Mouse (Mus musculus) right cerebral cortex, postnatal 4 days (tissue): ENCODE data around the gene Cpb2.

ENCODE experiments used
- DNase-seq: peaks from one replicate; pipeline ENCODE4 v3.0.0-alpha.2; 2022

The Cpb2 gene

DNA sequence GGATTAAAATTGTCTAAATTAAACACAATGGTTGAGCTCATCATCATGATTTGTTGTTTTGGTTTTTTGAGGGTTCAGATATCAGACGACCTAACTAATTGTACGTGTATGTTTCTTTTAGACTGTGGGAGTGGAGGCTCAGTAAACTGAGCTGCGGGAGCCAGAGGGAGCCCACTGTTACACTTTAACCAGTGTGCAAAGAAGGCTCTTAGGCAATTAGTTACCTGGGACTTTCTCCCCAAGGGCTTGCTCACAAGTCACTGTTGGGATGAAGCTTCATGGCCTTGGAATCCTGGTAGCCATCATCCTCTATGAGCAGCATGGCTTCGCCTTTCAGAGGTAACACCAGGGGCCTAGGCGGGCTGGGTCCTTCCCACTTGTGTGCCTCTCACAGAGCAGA lies at the start of gene Cpb2:
TSS of gene Cpb2 (plus strand) at position 201 of the 400 bp plus-strand sequence.
- no peak for DNase-seq

DNA sequence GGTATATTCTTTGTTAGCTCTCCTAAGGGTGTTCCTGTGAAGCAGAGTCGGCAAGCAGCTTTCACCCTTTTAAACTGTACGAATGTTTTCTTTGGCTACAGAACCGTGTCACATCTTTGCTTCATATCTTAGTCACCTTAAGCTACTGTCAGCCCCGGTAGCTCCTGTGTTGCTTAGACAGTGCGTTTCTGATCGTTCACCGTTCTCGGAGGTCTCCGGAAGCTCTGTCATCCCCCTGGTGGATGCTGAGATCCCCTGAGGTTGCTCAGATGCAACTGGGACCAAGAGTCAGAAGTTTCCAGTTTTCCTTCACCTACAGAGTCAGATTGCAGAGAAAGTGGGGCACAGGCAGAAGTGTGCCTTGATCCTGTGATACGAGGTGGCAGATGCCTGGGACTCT lies 49.7 kb upstream of the Cpb2 start:
- DNase-seq, result no peak

DNA sequence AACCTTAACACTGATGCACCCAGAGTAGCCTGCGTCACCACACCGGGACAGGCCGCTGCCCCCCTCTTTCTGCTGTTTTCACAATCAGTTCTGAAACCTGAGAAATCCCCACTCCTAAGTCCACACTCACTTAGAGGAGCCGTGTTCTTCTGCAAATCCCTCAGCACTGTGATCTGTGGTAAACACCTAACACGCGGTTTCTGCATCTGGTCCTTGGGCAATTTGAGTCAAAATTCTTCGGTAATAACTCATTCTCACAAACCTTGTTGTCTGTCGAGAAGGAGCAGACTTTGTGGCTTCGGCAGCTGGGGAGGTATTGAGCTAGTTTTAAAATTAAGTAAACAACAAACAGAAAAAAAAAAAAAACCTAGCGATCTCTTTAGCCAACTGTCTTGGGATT lies 49.2 kb upstream of the Cpb2 start:
- DNase-seq, result no peak

DNA sequence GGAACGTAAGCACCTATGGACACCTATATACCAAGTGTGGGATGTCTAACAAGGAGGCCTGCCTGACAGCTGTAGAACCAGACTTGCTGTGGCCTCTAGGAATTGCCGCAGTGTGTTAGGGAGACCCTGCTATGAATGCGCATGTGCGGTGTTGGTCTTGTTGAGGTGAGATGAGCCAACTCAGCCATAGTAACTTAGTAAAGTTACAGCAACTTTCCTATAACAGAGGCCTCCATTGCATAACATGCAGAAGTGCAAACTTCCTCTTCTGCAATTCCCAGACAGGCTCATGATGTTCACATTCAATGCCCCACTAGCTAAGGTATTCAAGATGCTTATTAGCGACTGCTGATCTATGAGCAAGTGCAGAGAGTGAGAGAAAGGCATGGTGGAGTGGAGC lies 46.6 kb upstream of the Cpb2 start:
- no peak for DNase-seq

DNA sequence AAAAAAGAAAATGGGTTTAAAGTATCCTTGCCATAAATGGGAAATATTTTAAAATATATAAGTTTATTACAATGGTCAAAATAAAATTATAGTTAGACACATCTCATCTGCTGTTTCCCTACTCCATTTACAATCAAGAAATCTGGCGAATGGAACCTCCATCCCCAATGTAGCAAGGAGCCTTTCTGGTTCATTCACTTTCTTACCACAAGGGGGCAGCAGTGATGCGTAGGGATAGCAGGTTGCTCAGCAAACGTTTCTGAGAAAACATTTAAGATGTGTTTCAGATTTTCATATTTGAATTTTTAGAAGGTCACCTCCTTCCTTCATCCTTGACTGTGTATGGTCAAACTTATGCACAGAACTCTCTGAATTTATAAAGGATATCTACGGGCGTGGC lies 45.1 kb upstream of the Cpb2 start:
- peak; percentile 68 for DNase-seq

DNA sequence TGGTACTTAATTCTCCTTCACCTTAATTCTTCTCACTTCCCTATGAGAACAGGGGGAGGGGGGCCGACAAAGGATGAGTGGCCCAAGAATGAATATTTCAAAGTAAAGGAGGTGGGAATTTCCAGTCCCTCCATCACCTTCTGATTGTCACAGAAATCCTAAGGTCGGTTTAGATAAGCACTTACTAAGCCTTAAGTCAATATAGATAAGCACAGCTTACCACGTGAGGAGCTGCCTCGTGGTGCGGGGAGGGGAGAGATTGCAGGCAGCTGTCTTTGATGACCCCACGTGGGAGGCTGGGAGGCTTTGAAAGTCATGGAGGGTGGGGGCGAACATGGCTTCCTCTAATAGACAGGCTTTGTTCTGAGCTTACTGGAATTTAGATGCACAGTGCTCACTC lies 44.4 kb upstream of the Cpb2 start:
- no peak for DNase-seq

DNA sequence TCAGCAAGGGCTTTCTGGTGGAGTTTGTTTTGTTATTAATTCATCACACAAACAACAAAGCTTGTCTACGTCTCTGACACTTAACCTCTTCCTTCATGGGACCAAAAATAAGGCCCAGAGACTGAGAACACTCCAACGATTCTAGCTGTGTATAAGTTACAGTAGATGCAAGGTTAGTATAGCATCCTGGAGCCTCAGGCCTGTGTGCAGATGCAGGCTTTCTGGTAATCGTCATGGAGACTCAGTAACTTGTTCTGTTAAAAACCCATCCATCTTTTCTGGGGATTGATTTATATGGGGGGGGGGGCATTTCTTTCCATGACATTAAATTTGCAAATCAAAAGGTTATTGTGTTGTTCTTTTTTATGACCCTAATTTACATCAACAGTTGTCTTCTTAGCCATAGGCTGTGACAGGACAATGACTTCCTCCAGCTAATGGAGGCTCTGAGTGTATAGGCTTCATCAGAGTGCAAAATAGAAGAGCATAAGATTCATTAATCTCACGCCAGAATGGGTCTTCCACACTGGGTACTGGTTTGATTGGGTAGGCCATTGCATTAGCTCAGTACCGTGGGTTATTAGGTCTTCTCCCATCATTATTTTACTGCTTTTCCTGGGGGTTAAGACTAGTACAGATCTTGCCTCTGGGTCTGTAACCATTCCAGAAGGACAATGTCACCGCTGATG lies 36.6 kb upstream of the Cpb2 start:
- DNase-seq, result no peak

DNA sequence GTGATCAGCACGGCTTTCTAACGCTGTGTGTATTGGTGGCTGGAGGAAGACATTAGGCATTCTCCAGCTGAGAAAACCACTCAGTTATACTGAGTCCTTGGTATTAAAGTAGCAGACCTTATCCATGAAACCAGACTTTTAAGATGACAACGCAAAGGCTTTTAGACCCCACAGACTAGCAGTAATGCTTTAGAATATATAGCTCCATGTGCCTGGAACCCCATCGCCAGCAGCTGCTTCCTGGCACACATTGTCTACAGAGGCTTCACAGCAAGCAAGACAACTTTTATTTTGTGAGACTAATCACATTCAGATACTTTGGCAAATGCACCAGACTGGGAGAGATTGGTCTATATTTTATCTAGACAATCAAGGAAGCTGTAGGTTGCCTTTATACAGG lies 35.8 kb upstream of the Cpb2 start:
- DNase-seq, result no peak

DNA sequence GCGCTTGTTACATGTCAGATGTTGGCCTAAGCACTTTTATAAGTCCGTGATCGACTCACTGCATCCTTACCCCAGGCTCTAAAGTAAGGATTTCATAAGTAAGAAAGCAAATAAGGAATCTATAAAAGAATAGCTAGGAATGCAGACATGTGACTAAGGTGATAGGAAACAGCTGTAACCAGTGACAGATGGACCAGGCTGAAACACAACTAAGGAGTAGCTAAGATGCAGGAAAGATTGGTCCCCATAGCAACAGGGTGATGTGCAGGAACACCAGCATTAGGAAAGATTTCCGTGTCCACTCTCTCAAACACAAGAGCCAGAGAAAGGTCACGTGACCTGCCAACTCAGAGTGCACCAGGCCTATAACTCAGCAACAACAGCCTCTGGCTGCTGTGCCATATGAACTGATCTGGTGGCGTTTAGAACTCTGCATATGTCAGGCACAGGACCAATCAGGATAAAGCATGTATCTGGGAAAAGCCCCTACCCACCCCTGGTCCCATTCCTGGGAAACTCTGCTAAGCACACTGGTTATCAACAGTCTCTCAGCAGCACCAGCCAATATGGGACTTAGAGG lies 33.4 kb upstream of the Cpb2 start:
- DNase-seq, result no peak

DNA sequence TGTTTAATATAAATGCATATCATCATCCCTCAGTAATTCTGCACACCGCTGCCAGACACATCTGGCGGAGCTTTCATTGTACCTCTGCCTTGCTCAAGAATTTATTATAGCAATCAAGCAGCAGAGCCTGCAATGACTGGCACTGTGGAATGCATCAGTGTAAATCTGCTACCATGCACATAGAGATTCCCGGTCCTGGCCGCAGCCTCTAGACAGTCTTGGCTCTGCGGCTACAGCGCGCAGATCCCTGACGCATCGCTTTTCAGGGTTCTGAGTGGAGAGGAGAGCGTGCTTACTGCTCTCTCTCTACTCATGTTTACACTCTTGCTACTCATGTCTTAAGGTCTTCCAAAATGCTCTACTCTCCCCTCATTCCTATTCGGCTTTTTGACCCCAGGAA lies 28.3 kb upstream of the Cpb2 start:
- DNase-seq, result no peak

DNA sequence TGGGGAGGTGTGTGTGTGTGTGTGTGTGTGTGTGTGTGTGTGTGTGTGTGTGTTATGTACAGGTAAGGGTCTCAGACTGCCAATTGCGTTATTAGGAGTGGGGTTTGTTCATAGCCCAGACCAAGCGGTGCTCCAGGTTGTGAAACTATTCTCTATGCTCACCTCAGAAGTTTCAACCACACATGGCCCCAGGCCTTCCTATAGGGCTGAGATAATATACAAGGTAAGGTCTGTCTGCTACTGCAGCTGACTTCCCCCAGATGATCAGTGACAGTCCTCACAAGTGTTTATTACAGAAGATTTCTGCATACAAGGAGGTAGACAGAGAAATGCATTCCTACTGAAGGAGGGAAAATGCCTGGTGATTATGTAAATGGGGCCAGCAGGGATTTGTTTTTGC lies 23.2 kb upstream of the Cpb2 start:
- no peak for DNase-seq

DNA sequence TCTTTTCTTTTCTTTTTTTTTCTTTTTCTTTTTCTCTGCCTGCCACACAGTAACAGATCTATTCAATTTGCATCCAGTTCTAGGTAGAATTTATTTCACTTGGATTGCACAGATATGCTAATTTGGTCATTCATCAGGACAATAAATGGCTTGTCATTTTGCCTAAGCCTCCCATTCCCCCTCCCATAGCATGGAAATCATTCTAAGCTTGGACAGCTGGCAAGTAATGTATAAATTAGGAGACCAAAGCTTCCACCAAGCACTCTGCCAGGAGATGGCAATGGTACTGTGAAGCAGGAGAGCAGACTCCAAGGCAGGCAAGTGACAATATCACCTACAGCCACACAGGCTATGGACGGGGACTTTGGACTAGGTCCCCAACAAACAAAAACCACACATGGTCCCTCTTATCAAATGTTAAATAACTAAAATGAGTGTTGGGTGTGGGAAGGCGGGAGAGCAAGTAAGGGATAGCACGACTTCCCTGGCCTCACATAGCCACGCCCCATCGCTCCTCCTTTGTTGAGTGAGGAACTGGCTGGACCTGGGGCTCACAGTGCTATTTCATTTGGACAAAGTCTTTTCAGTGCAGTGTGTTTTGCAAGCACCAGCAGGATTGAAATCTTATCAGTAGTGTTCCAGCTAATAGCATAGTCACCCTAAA lies 22.7 kb upstream of the Cpb2 start:
- DNase-seq, result no peak

DNA sequence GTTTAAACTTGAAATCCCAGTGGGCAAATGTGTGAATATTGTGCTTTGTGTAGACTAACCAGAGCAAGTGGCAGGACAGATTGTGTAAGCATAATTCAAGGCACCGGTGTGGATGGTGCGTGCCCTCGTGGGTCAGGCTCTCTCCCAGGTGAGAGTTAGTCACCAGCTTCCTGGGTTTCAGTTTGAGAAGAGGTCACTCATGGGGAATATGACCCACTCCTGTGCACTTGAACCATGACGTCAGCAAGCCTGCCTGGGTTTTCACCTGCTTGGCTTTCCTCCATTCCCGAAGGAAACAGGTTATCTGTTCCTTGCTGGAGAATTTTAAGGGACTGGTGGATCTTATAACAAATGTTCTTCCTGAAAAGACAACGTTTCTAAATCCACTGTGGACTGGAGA lies 19.7 kb upstream of the Cpb2 start:
- DNase-seq, result no peak

DNA sequence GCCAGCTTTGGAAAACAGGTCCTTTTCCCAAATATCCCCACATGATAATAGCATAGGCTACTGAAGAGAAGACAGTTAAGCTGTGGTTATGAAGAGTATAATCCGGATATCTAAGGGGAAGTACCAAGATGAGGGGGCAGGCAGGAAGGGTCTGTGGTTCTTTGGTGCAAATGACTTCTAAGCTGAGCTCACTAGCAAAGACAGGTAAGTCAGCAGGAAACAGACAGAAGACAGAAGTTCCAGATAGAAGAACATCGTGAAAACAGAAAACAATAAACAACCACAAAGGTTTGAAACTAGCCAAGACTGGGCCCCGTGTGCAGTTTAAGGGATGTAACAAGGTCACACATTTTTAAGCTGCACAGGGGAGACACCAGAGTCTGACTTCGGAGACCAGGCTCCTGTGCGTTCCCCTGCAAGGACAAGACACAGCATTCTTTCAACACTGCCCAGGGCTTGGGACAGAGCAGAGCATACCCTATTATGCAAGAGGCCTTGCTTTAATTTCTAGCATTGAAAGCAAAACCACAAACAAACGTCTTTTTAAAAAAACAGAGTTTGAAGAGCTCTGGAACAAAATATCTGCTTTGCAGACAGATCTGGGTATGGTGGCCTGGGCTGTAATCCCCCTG lies 14.5 kb upstream of the Cpb2 start:
- no peak for DNase-seq

DNA sequence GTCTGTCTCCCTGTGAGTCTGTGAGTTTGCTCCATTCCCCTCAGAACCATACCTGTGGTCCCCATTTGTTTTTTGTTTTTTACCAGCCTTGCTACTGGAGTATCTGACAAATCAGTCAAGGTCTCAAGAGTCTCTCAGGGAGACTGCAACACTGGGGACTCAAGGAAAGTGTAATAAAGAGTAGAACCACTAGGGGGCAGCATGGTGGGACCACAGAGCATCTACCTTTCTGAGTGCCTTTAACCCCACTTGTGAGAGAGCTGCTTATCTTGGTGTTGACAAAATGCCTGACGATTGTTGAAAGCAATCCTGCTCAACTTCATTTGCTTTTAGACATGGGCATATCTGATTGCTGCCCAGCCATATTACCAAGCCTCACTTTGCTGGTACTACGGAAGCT lies 12.3 kb upstream of the Cpb2 start:
- DNase-seq, result no peak

DNA sequence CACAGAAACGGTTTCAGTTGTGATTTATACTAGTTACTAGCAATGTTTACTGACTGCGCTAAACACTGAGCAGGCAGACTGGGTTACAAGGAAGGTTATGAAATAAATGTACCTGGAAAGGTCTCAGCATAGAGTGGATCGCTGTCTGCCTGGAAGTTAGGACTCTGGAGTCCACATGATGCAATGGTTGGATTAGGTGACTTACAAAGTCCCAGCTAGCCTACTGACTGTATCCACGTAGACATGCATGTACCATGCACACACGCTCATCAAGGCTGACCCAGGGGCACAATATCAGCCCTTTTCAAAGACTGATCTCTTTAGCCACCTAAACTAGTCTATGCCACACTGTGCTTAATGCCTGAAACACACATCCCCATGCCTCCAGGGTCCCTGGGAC lies 9.0 kb upstream of the Cpb2 start:
- no peak for DNase-seq

DNA sequence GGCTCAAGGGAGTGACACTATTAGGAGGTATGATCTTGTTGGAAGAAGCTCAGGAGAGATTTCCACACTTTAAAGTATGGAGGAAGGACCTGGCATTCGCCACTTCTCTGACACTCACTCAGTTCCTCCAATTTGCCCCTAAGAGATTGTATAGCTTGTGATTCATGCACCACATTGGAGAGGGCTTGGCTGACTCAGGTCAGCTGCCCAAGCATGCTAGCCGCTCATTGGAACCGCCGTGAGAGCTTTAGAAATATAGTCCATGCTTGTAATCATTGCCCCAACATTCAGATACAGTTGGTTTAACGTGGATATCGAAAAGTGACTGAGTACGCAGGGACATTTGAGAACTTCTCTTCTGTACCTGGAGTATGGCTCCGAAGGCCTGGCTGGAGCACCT lies 6.5 kb upstream of the Cpb2 start:
- no peak for DNase-seq

DNA sequence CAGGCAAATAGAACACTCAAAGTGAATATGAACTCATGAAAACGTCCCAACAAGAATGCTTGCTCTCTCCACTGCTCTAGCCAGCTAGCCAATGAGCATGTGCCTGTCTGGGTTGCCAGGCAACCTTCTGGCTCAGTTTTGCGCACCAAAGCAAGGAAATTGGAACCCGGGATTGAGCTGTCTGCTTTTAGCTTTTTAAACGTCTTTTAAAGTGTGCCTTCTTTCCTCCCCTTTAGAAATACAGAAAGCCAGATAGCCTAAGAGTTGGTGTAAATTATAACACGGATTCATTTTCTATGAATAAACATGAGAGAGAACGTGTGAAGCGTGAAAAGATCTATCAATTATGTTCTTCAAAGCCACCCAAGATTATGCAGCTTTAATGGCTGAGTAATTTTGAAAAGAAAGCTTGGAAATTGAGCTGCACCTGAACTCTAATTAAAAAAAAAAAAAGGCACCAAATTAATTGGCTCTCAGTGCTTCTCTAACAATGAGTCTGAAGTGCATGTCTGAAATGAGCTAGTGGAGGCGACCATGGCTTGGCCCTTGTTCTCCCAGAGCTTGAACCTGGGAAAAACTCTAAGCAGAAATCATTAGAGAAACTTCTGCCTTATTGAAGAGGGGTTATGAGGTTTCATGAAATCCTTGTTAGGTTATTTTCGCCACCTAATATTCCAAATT lies 6.0 kb upstream of the Cpb2 start:
- peak; percentile 49 for DNase-seq

DNA sequence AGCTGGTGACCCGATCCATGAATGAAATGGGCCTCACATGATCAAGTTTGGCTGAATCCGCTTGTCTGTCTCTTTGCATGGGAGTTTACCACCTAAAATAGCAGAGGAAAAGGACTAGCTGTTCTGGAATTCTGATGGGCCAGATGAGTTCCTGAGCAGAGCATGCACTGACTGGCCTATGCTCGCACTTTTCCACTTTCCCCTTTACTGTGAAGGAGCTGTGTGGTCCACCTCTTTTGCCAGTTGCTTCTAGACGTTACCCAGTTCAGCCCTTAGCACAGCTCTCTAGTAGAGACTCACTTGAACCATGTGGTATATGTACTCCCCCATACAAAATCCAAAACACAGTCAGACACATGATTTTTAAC lies 5.5 kb upstream of the Cpb2 start:
- no peak for DNase-seq

DNA sequence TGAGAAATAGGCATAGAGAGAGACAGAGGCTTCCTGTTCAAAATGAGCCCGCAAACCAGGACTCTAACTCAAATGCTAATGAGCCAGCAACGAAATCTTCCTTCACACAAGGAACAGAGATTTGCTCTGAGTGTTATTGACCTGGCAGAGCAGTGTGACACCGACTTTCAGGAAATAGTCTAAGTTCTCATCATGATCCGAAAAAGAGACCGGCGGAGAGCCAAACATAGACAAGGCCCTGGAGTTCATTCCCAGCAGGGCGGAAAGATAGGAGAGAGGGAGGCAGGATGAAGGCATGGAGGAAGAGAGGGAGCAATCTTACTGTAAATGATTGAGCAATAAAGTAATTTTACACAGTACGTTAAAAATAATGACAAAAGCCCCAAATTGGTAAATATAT lies 5.0 kb upstream of the Cpb2 start:
- no peak for DNase-seq

DNA sequence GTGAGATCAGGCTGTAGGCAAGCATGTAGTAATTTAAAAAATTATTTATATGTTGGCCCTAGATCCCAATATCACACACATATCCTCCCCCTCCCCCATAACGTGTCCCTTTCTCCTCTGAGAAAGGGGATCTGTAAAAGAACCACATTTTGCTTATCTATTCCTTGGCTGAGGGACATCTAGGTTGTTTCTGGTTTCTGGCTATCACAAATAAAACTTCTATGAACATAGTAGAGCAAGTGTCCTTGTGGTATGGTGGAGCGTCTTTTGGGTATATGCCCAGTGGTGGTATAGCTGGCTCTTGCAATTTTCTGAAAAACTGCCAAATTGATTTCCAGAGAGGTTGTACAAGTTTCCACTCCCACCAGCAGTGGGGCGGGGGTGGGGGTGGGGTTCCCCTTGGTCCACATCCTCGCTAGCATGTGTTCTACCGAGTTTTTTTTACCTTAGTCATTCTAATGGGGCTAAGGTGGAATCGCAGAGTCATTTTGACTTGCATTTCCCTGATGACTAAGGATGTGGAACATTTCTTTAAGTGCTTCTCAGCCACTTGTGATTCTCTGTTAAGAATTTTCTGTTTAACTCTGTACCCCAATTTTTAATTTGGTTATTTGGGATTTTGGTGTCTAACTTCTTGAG lies 3.9 kb upstream of the Cpb2 start:
- DNase-seq, result no peak

DNA sequence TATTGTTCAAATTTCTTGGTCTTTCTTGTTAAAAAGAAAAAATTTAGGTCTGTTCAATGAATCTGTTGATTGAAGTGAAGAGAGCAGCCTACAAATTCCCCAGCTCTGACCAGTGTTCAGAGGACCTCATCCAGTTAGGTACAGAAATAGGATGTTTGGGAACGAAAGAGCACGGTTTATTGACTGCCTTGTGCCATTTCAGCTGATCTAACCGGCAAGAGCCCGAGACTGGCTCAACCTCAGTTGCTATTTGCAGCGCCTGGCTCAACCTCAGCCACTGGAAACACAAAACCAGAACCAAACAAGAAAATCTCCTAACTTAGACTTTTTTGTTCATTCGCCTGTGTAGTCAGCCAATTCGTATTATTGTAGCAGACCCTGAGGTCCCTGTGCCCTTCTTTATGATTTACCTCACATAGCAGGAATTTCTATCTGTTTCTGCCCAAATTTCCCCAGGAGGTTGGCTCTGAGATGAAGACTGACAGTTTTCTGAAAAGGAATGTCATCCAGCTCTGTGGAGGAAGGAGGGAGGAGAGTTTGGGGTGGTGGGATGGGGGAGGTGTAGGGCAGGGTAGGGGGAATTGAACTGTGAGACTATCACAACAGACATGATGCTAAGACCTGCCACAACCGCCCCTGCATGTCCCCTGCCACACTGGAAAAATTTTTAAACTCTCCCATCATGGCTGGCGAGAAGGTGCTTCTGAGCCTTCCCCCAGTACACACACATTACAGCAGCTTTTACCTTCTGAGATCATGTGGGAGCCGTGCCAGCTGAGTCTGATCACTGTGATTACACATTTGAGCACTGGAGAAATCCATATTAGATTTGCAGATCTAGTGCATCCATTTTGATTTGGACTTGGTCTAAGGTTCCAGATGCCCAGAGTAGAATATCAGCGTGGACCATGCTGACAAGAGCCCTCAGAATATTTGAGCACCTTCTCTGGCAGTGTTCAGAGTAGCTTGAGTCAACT lies 4.2 kb downstream of the Cpb2 start:
- peak; percentile 13 for DNase-seq
